Mouse (Mus musculus) forebrain, embryonic 15.5 days (tissue): Measurements from ENCODE around the gene 9530053A07Rik. TPM values are rescaled to one million over a fixed set of nuclear protein-coding genes. Genes with fewer than 3 reads are reported as not detected.
A peak's percentile ranks its signal among the peaks of the same experiment; 100 is the strongest.

Experiments
- ATAC-seq: fragments of 200-750 bp; cut with Nextera tagmentation; replicated peaks from 2 replicates; pipeline ENCODE4 v1.8.0; 2017; ENCODE audit warnings: mild to moderate bottlenecking, moderate TSS enrichment, moderate library complexity
- H3K27ac ChIP-seq: fragments of 300-500 bp; sonication (generic); replicated peaks from 2 replicates; pipeline ENCODE4 v1.5.1; 2015; ENCODE audit warnings: mild to moderate bottlenecking, inconsistent platforms
- H3K27me3 ChIP-seq: fragments of 300-500 bp; sonication (generic); 2 replicates; pipeline ENCODE4 v1.6.1; 2015; ENCODE audit warnings: inconsistent platforms
- H3K36me3 ChIP-seq: fragments of 300-500 bp; sonication (generic); 2 replicates; pipeline ENCODE4 v1.6.1; 2015; ENCODE audit warnings: mild to moderate bottlenecking, inconsistent platforms
- H3K4me1 ChIP-seq: fragments of 300-500 bp; sonication (generic); 2 replicates; pipeline ENCODE4 v1.6.1; 2015; ENCODE audit warnings: inconsistent platforms
- H3K4me2 ChIP-seq: fragments of 300-500 bp; sonication (generic); replicated peaks from 2 replicates; pipeline ENCODE4 v1.6.1; 2015; ENCODE audit warnings: mild to moderate bottlenecking, inconsistent platforms
- H3K4me3 ChIP-seq: fragments of 300-500 bp; sonication (generic); 2 replicates; pipeline ENCODE4 v1.5.1; 2015; ENCODE audit warnings: mild to moderate bottlenecking, inconsistent platforms
- H3K9ac ChIP-seq: fragments of 300-500 bp; sonication (generic); replicated peaks from 2 replicates; pipeline ENCODE4 v1.6.1; 2015; ENCODE audit warnings: mild to moderate bottlenecking, inconsistent platforms
- H3K9me3 ChIP-seq: fragments of 300-500 bp; sonication (generic); 2 replicates; pipeline ENCODE4 v1.6.1; 2016; ENCODE audit warnings: inconsistent platforms
- WGBS: fragments of 180-500 bp; shearing (Covaris S2); methylation state at CpG from one replicate; pipeline ENCODE4 v1.1.7; 2015; ENCODE audit warnings: mixed read lengths; 5-methylcytosine and 5-hydroxymethylcytosine counted together
- polyA plus RNA-seq: library from polyadenylated mRNA; unstranded; fragments of >200 nt; fragmentation: Nextera tagmentation; extraction: Ambion mirVana; gene quantifications from 2 replicates; pipeline ENCODE4 v1.2.1, GENCODE M21; 2015

The 9530053A07Rik gene
- polyA plus RNA-seq, 1 experiment from 2014 or later = 0.11 TPM

GRCm38 (mm10) chr7:28179741-28180377 is 50.6 kb downstream of the 9530053A07Rik start:
- Histone ChIP-seq H3K4me1 (peaks cover 13% of the 10 kb centered on the region), H3K9ac (peak overlapping the region; percentile 94), H3K36me3 (peaks cover 68% of the 10 kb centered on the region), H3K9me3 (no peaks in the 10 kb centered on the region), H3K4me3 (peak overlapping the region; percentile 99), H3K27ac (peak overlapping the region; percentile 97), H3K27me3 (no peaks in the 10 kb centered on the region), H3K4me2 (peak overlapping the region; percentile 66)
- peak; percentile 95 for ATAC-seq
- 0% methylated on average over 32 of the region's 56 CpGs for WGBS

DNA sequence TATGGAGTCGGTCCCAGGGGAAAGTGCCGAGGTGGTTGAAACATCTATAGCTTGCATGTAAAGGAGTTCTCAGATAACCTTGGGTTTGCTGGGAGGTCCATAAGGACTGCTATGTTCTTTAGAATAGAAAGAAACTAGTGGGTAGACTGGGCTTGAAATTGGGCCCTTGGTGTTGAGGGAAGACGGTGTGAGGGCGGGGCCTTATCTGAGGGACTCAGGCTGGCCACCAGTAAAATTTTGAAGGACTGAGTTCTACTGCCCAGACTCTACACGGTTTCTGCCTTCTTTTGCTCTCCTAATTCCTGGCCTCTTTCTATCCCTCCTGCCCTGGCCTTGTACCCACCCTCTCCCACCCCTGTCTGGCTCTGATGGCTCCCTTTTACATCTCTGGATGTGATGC is 51.6 kb downstream of the 9530053A07Rik start:
- H3K36me3 ChIP-seq = peaks cover 72% of the 10 kb centered on the region

GRCm38 (mm10) chr7:28181376-28181775 is 52.1 kb downstream of the 9530053A07Rik start:
- WGBS = 94% methylated on average over 12 of the region's 12 CpGs
- no peaks in the 10 kb centered on the region for H3K9me3 ChIP-seq
- H3K27me3 ChIP-seq = no peaks in the 10 kb centered on the region
- ATAC-seq = no peak
- H3K36me3 ChIP-seq = peaks cover 72% of the 10 kb centered on the region
- H3K4me3 ChIP-seq = no peak overlapping the region
- H3K4me1 ChIP-seq = peaks cover 13% of the 10 kb centered on the region
- H3K9ac ChIP-seq = peak overlapping the region; percentile 94; the same call in 1 of the 2 replicates
- H3K27ac ChIP-seq = no peak overlapping the region
- no peak overlapping the region for H3K4me2 ChIP-seq

More for the DNA sequence above, 51.6 kb downstream of the 9530053A07Rik start:
- H3K27ac ChIP-seq = no peak overlapping the region
- H3K9ac ChIP-seq = peak overlapping the region; percentile 94
- H3K4me2 ChIP-seq = peak overlapping the region; percentile 66
- H3K4me1 ChIP-seq = peaks cover 13% of the 10 kb centered on the region
- H3K27me3 ChIP-seq = no peaks in the 10 kb centered on the region
- peak overlapping the region; percentile 99 for H3K4me3 ChIP-seq
- ATAC-seq = no peak
- WGBS = 77% methylated on average over 5 of the region's 5 CpGs
- no peaks in the 10 kb centered on the region for H3K9me3 ChIP-seq

DNA sequence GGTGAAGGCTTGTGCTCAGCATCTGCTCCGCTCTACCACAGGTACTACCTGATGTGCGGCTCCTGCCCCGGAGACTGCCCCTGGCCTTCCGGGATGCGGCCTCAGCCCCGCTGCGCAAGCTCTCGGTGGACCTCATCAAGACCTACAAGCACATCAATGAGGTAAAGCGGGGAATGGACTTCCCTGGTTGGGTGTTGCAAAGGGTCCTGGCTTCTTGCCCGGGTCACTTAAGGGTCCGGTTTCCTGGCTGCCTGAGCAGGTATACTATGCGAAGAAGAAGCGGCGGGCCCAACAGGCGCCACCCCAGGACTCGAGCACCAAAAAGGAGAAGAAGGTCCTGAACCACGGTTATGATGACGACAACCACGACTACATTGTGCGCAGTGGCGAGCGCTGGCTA is 53.1 kb downstream of the 9530053A07Rik start:
- H3K4me1 ChIP-seq = peaks cover 13% of the 10 kb centered on the region
- H3K27ac ChIP-seq = no peak overlapping the region
- 95% methylated on average over 22 of the region's 22 CpGs for WGBS
- H3K4me3 ChIP-seq = no peak overlapping the region
- H3K9ac ChIP-seq = no peak overlapping the region
- no peak overlapping the region for H3K4me2 ChIP-seq
- no peaks in the 10 kb centered on the region for H3K27me3 ChIP-seq
- peaks cover 72% of the 10 kb centered on the region for H3K36me3 ChIP-seq
- ATAC-seq = no peak
- no peaks in the 10 kb centered on the region for H3K9me3 ChIP-seq

DNA sequence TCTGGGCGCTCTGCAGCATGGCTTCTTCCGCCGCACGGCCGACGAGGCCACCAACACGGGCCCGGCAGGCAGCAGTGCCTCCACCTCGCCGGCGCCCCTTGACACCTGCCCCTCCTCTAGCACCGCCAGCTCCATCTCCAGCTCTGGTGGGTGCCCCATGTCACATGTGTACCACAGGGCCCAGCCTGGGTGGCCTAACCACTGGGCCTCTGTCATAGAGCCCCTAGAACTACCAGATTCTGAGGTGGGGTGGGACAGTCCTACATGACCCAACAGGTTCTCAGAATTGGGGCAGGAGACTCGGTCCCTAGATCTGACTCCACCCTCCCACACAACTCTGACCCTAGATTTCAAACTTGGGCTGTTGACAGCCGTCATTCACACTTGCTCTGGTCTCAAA is 56.6 kb downstream of the 9530053A07Rik start:
- 95% methylated on average over 14 of the region's 14 CpGs for WGBS
- Histone ChIP-seq H3K36me3 (peaks cover 94% of the 10 kb centered on the region), H3K9ac (no peak overlapping the region), H3K9me3 (no peaks in the 10 kb centered on the region), H3K27me3 (no peaks in the 10 kb centered on the region), H3K4me2 (no peak overlapping the region), H3K4me3 (no peak overlapping the region), H3K4me1 (peaks cover 8% of the 10 kb centered on the region), H3K27ac (no peak overlapping the region)
- no peak for ATAC-seq

DNA sequence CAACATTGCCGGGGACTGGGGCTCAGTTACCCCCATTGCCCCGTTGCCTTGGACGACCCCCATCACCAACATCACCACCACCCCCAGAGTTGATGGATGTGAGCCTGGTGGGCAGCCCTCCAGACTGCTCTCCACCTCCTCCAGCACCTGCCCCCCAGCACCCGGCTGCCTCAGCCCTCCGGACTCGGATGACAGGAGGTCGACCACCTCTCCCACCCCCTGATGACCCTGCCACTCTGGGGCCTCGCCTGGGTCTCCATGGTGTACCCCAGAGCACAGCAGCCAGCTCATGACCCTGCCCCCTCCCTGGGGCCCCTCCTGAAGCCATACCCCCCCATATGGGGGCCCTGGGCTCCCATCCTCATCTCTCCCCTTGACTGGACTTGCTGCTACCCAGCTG is 57.4 kb downstream of the 9530053A07Rik start:
- 92% methylated on average over 8 of the region's 8 CpGs for WGBS
- Histone ChIP-seq H3K36me3 (peaks cover 98% of the 10 kb centered on the region), H3K27ac (no peak overlapping the region), H3K27me3 (no peaks in the 10 kb centered on the region), H3K9ac (no peak overlapping the region), H3K4me3 (no peak overlapping the region), H3K9me3 (no peaks in the 10 kb centered on the region), H3K4me1 (peaks cover under 1% of the 10 kb centered on the region; the same call in 1 of the 2 replicates), H3K4me2 (no peak overlapping the region)
- no peak for ATAC-seq

DNA sequence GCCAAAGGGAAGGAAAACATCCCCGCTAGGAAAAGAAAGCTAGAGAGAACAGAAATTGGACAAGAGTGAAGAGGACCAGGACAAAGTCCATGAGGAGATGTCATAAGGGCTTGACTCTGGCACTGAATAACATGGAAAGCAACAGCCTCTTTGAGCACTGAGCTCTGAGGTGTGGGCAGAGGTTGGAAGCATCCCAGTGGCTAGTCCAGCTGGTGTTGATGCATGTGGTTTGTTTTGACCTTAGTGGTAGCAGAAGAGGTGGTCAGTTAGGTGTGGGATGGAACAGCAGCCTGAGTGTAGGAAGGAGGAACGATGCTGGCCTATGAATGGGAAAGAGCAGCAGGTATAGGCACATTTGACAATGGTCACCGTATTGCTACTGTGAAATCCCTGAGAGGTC is 62.2 kb downstream of the 9530053A07Rik start:
- 95% methylated on average over 3 of the region's 3 CpGs for WGBS
- H3K4me3 ChIP-seq = no peak overlapping the region
- H3K27ac ChIP-seq = no peak overlapping the region
- peaks cover 82% of the 10 kb centered on the region for H3K36me3 ChIP-seq
- no peak for ATAC-seq
- H3K4me2 ChIP-seq = no peak overlapping the region
- H3K9ac ChIP-seq = no peak overlapping the region
- no peaks in the 10 kb centered on the region for H3K9me3 ChIP-seq
- no peaks in the 10 kb centered on the region for H3K27me3 ChIP-seq
- no peaks in the 10 kb centered on the region for H3K4me1 ChIP-seq

- H3K4me2 ChIP-seq = no peak overlapping the region
- H3K4me3 ChIP-seq = no peak overlapping the region
- ATAC-seq = no peak
- H3K9ac ChIP-seq = no peak overlapping the region
- no peak overlapping the region for H3K27ac ChIP-seq
- H3K36me3 ChIP-seq = peaks cover 78% of the 10 kb centered on the region
- no peaks in the 10 kb centered on the region for H3K27me3 ChIP-seq
- WGBS = 100% methylated on average over 1 of the region's 1 CpGs
- H3K9me3 ChIP-seq = no peaks in the 10 kb centered on the region
- no peaks in the 10 kb centered on the region for H3K4me1 ChIP-seq
Observed at GRCm38 (mm10) chr7:28191903-28192302, 62.6 kb downstream of the 9530053A07Rik start.

GRCm38 (mm10) chr7:28195414-28196098 is 66.3 kb downstream of the 9530053A07Rik start:
- H3K36me3 ChIP-seq = peaks cover 43% of the 10 kb centered on the region
- 86% methylated on average over 5 of the region's 5 CpGs for WGBS
- no peak overlapping the region for H3K27ac ChIP-seq
- no peaks in the 10 kb centered on the region for H3K9me3 ChIP-seq
- H3K4me2 ChIP-seq = no peak overlapping the region
- ATAC-seq = no peak
- no peaks in the 10 kb centered on the region for H3K27me3 ChIP-seq
- H3K4me3 ChIP-seq = no peak overlapping the region
- no peak overlapping the region for H3K9ac ChIP-seq
- no peaks in the 10 kb centered on the region for H3K4me1 ChIP-seq

- Histone ChIP-seq H3K27me3 (no peaks in the 10 kb centered on the region), H3K4me1 (no peaks in the 10 kb centered on the region), H3K27ac (no peak overlapping the region), H3K36me3 (peaks cover 34% of the 10 kb centered on the region), H3K9ac (no peak overlapping the region), H3K4me3 (no peak overlapping the region), H3K4me2 (no peak overlapping the region), H3K9me3 (no peaks in the 10 kb centered on the region)
- no peak for ATAC-seq
- 83% methylated on average over 14 of the region's 14 CpGs for WGBS
Observed at GRCm38 (mm10) chr7:28196528-28196927, 67.3 kb downstream of the 9530053A07Rik start.

GRCm38 (mm10) chr7:28199054-28199453 is 69.8 kb downstream of the 9530053A07Rik start:
- Histone ChIP-seq H3K9me3 (no peaks in the 10 kb centered on the region), H3K27ac (no peak overlapping the region), H3K4me3 (no peak overlapping the region), H3K4me1 (no peaks in the 10 kb centered on the region), H3K9ac (no peak overlapping the region), H3K27me3 (no peaks in the 10 kb centered on the region), H3K36me3 (peaks cover 13% of the 10 kb centered on the region), H3K4me2 (no peak overlapping the region)
- WGBS = 70% methylated on average over 4 of the region's 4 CpGs
- no peak for ATAC-seq

DNA sequence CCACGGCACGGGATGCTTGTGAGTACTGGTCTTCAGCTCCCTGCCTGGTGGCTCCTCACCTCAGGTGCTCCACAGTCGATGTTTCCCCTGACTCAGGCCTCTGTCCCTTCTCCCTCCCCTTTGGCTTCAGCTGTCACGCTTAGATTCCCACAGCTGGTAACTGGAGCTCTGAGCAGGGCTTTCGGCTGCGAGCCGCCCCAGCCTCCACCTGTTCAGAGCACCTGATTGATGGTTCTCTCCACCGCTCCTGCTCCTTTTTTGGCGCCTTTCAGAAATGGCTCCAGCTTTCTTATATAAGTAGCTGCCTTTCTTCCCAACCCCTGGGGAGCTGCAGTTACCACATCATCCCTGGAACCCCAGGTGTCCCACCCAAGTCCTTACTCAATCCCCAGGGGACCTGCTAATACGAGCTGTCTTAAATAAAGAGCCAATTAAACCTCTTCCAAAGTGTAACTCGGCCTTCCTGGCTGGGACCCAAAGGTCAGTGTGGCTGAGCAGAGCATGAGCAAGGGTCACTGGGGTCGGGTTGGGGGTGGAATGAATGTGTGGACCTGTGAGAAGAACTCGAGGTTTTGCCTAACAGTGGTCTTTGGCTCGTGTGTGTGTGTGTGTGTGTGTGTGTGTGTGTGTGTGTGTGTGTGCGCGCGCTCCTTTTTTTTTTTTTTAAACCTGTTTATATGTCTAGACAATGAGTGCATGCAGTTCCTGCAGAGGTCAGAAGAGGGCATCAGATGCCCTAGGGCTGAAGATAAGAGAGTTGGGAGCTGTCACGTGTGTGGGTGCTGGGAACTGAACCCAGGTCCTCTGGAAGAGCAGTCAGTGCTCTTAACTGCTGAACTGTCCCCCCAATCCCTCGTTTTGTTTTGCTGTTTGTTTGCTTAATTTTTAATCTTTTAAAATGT is 74.2 kb downstream of the 9530053A07Rik start:
- H3K4me2 ChIP-seq = no peak overlapping the region
- no peaks in the 10 kb centered on the region for H3K36me3 ChIP-seq
- H3K27me3 ChIP-seq = no peaks in the 10 kb centered on the region
- H3K9me3 ChIP-seq = no peaks in the 10 kb centered on the region
- H3K4me1 ChIP-seq = 0 out of 2 replicates have a peak, but pooled peaks cover 2% of the 10 kb centered on the region
- H3K4me3 ChIP-seq = no peak overlapping the region
- 66% methylated on average over 19 of the region's 19 CpGs for WGBS
- no peak overlapping the region for H3K27ac ChIP-seq
- ATAC-seq = no peak
- H3K9ac ChIP-seq = no peak overlapping the region
